Mouse (Mus musculus) cerebellum, postnatal 36 days (tissue): Measurements from ENCODE around the gene Chst5.
"Not testable (repeated sequence)": the region's sequence is repeated elsewhere in the genome, so short reads cannot be mapped to it uniquely, and the experiment has no call there.

Experiments
- DNase-seq, 2 experiments: peaks; one replicate each; pipeline ENCODE4 v3.0.0; 2021 to 2022; ENCODE audit warnings: mixed read lengths in 2 of 2

Chst5 gene

DNA sequence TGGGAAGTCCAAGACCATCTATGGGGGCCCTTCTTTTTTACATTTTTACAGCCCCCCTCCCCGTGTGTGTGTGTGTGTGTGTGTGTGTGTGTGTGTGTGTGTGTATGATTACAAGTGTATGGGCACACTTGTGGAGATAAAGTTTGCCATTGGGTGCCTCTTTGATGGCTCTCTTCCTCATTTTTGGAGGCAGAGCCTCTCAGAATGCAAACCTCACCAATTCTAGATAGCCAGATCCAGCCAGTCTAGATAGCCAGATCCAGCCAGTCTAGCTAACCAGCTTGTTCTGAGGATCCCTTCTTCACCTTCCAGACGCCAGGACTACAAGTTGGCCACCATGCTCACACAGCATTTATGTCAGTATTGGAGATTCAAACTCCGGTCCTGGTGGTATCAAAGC lies 39.0 kb downstream of the Chst5 start:
- DNase-seq = no peak

DNA sequence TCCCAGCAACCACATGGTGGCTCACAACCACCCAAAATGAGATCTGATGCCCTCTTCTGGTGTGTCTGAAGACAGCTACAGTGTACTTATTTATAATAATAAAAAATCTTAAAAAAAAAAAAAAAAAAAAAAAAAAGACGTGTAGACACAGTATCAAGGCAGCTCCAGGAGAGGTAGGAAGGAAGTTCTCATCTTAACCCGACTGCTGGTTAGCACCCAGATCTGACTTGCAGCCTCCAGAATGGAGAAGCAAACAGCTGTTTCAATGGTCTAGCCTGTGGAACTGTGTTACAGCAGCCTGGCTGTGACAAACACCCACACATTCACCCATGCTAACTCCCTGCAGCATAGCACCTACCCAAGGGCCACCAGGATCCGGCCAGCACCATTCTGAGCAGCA lies 39.9 kb downstream of the Chst5 start:
- no peak for DNase-seq

DNA sequence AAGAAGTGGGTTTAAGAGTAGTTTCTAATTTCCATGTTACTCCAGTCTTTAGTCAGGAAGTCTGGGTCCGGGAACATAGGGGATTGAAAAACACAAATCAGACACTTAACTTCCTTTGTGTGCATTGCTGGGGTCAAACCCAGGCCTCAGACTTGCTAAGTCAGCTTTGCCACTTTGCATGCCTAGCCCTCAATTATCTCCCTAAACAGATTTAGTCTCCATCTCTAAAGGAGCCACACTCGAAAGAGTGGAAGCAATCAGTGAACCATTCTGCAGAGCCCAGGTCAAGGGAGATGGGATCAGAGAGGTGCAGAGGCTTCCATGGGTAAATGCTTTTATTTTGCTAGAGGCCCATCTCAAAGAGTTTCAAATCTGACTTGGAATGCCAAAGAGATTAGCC lies 41.6 kb downstream of the Chst5 start:
- DNase-seq = no peak

DNA sequence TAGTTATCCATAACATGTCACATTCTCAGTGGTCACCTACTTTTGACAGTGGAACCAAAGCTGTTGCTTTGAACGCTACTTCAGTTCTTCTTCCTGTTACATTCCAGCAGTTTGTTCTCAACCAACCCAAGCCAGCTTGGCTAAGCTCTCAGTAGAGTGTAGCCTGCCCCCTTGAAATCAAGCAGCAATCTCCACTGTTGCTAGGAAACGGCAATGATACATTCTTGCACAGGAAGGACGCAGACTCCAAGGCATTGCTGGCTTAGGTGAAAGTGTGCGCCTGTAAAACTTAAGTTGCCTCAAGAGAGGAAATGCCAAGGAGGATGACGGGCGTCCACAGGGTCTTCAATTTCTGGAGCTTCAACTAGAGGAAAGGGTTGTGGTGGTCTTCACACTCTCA lies 44.4 kb downstream of the Chst5 start:
- DNase-seq = no peak

DNA sequence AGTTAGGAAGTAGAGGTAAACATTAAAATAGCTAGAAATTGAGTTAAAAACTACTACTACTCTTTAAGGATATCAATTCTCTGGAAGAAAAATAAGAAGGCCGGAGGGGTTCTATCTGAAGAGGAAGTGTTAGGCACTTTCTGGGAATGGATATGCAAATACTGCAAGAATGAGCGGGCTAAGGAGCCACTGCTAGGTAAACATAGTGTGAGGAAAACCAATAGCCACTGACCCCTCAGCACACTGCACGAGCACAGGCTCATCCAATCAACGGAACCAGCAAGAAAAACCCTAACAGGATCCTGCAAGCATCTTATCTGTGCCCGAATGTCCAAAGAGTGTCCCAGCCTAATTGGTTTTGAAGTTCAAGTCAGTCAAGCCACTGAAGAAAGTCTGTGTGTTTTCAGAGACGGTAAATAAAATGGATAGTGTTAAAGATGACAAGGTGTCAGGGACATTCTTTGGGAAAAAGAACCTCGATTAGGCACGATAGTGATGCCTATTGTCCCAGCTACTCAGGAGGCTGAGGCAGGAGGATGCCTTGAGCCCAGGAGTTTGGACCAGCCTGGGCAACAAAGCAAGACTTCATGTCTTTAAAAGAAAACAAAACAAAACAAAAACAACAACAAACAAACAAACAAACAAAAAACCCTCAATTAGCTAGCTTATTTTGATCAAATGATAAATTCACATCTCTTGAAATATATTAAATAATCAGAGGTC lies 45.0 kb downstream of the Chst5 start:
- DNase-seq = no peak

DNA sequence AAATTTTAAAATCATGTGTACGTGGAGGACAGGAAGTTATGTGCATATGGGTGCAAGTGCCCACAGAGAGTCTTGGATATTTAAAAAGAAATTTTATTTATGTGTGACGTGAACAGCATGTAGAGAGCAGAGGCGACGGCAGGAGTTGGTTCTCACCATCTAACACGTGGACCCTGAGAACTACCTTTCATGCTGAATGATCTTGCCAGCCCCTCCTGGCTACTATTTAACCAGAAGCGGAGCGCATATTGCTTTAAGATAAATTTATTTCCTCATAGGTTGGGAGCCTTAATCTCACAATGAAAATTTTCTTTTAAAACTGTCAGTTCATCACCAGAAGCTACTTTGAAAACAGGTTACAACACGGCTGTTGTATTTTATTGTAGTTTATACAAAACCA lies 45.6 kb downstream of the Chst5 start:
- no peak for DNase-seq

DNA sequence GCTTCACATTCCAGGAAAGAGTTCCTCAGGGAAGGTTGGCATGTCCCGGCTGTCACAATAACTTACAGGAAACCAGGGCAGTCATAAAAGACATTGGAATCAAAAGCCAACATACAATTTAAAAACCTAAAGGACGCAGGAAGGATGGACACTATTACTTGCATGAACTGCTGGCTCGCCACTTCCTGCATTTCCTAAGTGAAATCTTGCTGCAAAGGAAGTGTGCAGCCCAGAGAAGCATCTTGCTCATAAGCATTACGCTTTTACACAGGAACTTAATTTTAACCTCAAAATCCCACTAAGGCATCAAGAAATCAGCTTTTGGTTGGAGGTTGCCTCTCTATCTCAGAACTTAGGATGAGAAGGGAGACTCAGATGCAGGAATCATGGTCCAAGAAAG lies 47.0 kb downstream of the Chst5 start:
- DNase-seq = no peak

DNA sequence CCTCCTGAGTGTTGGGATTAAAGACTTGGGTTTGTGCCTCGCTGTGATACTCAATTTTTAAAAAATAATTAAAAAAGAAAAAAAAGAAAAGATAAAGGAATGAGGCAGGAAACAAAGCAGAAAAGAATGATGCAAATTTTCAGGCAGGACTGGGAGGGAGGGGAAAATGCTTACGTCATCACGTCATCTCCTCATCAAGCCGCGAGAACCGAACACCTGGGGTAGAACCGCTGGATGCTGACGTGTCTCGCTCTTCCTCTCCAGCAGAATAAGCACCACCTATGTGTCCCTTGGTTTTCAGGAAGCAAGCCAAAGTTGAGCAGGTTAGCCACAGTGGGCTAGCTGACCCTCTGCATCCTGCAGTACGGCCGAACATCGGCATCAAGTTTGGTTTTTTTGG lies 54.3 kb downstream of the Chst5 start:
- DNase-seq = no peak

DNA sequence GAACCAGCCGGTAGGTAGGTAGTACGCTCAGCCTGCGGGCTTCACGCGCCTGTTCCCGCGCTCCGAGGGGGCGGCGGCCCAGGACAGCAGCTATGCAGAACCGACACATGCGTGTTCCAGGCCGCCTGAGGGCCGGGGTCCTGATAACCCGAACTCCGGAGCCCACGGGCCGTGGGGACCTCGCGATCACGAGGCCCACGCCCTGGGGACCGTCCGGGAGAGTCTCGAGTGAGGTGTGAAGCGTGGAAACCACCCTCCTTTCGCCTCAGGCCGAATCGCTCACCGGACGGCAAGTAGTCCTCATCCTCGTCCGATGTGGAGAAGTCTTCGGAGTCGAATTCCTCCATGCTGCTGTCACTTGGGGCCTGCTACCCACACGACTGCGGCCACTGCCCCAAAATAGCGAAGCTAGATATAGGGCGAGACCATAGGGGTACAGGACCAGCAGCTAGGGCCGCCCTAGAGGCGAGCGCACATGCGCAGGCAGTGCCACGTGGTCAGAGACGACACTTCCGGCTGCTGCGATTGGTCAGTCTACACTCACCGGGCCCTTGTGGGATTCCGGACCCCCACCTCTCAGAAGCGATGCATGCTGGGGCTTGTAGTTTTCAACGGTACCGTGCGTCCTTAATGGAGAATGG lies 56.3 kb downstream of the Chst5 start, which contains the start of gene Cfdp1:
Gene Cfdp1, minus strand, starts transcription at position 431 of the 641 bp plus-strand sequence.
- DNase-seq = peak; percentile 94

DNA sequence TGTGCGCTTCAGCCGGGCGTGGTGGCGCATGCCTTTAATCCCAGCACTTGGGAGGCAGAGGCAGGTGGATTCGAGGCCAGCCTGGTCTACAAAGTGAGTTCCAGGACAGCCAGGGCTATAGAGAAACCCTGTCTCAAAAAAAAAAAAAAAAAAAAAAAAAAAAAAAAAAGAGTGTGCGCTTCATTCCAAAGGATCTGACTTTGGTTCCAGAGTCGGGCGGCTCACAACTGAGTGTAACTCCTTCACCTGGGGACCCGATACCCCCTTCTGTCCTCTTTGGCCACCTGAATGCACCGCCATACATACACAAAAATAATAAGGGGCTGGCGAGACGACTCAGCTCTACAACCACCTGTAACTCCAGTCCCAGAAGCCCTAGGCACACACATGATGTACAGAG lies 57.0 kb downstream of the Chst5 start:
- not testable (repeated sequence) for DNase-seq

DNA sequence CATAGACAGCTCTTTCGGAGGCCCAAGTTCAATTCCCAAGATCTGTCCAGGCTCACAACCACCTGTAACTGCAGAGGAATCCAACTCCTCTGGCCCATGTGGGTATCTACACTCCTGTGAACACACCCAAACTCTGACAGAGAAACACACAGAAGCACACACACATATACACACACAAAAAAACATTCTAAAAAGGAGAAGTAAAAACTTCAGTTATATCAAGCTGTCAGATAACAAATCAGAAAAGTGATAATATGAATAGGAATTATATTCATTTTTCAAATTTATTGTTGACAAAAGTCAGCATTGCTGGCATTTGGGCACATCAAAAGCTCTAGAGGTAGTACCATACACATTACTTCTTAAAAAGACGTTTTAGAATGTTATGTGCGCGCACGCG lies 63.5 kb downstream of the Chst5 start:
- DNase-seq = no peak
